Mouse (Mus musculus) liver, embryonic 15.5 days (tissue): ENCODE measurements around the gene Crisp2. TPM values are rescaled to one million over a fixed set of nuclear protein-coding genes. Genes with fewer than 3 reads are reported as not detected.

ENCODE experiments used
- ATAC-seq: fragments of 200-750 bp; cut with Nextera tagmentation; 2 replicates; pipeline ENCODE4 v1.8.0; 2017; ENCODE audit warnings: moderate number of reproducible peaks, mild to moderate bottlenecking, moderate library complexity; ENCODE audit not compliant: insufficient read depth
- H3K27ac ChIP-seq: fragments of 300-500 bp; sonication (generic); replicated peaks from 2 replicates; pipeline ENCODE4 v1.5.1; 2015; ENCODE audit warnings: mild to moderate bottlenecking, inconsistent platforms
- H3K27me3 ChIP-seq: fragments of 300-500 bp; sonication (generic); 2 replicates; pipeline ENCODE4 v1.6.1; 2015; ENCODE audit warnings: mild to moderate bottlenecking, inconsistent platforms
- H3K36me3 ChIP-seq: fragments of 300-500 bp; sonication (generic); replicated peaks from 2 replicates; pipeline ENCODE4 v1.6.1; 2015; ENCODE audit warnings: moderate library complexity, mild to moderate bottlenecking, inconsistent platforms
- H3K4me1 ChIP-seq: fragments of 300-500 bp; sonication (generic); replicated peaks from 2 replicates; pipeline ENCODE4 v1.6.1; 2015; ENCODE audit warnings: inconsistent platforms
- H3K4me2 ChIP-seq: fragments of 300-500 bp; sonication (generic); 2 replicates; pipeline ENCODE4 v1.6.1; 2015; ENCODE audit warnings: moderate library complexity, mild to moderate bottlenecking, inconsistent platforms
- H3K4me3 ChIP-seq: fragments of 300-500 bp; sonication (generic); replicated peaks from 2 replicates; pipeline ENCODE4 v1.5.1; 2015; ENCODE audit warnings: mild to moderate bottlenecking, inconsistent platforms
- H3K9ac ChIP-seq: fragments of 300-500 bp; sonication (generic); 2 replicates; pipeline ENCODE4 v1.6.1; 2015; ENCODE audit warnings: moderate library complexity, mild to moderate bottlenecking, inconsistent platforms
- H3K9me3 ChIP-seq: fragments of 300-500 bp; sonication (generic); replicated peaks from 2 replicates; pipeline ENCODE4 v1.6.1; 2016; ENCODE audit warnings: inconsistent platforms
- polyA plus RNA-seq: library from polyadenylated mRNA; unstranded; fragments of >200 nt; fragmentation: Nextera tagmentation; extraction: Ambion mirVana; gene quantifications from 2 replicates; pipeline ENCODE4 v1.2.1, GENCODE M21; 2015

Crisp2 gene
- polyA plus RNA-seq, 1 experiment from 2014 or later, result 0.12 TPM

- no peak overlapping the region for H3K9ac ChIP-seq
- no peak for ATAC-seq
- no peaks in the 10 kb centered on the region for H3K36me3 ChIP-seq
- H3K27me3 ChIP-seq, result no peaks in the 10 kb centered on the region
- no peaks in the 10 kb centered on the region for H3K9me3 ChIP-seq
- H3K4me3 ChIP-seq, result no peak overlapping the region
- no peak overlapping the region for H3K4me2 ChIP-seq
- no peak overlapping the region for H3K27ac ChIP-seq
- H3K4me1 ChIP-seq, result no peaks in the 10 kb centered on the region
Measured at GRCm38 (mm10) chr17:40716273-40716672, 90.5 kb downstream of the Crisp2 start.

Other genes starting within 250 kb of the Crisp2 start
- not detected in 2 replicates for gene Esp6, start 245.5 kb downstream of the Crisp2 start, polyA plus RNA-seq
- not detected in 2 replicates for gene Esp4, start 208.4 kb downstream of the Crisp2 start, polyA plus RNA-seq
- gene Esp3, start 174.9 kb downstream of the Crisp2 start, polyA plus RNA-seq, result not detected in 2 replicates
- not detected in 2 replicates for gene Esp1, start 79.9 kb downstream of the Crisp2 start, polyA plus RNA-seq
- gene Rhag, start 4.1 kb upstream of the Crisp2 start, polyA plus RNA-seq, result 220 and 226 TPM in 2 replicates
- gene 9130008F23Rik, start 73.6 kb upstream of the Crisp2 start, polyA plus RNA-seq, result 0.20 TPM in 2 replicates
- not detected in 2 replicates for gene Glyatl3, start 107.3 kb upstream of the Crisp2 start, polyA plus RNA-seq
- gene Mut, start 127.7 kb upstream of the Crisp2 start, polyA plus RNA-seq, result 28.3 and 30.0 TPM in 2 replicates
- gene Cenpq, start 128.0 kb upstream of the Crisp2 start, polyA plus RNA-seq, result 19.4 and 22.8 TPM in 2 replicates